Mouse (Mus musculus): Measurements from ENCODE around the gene Dnm3.

GRCm38 (mm10) chr1:162324412-162324811 lies 153.4 kb downstream of the Dnm3 start:
- TF ChIP-seq CTCF (IDR thresholded peaks at IDR 0.05; ENCODE audit: borderline replicate concordance, extremely low read depth, insufficient read depth, insufficient read length) (no peak), POLR2A (IDR thresholded peaks at IDR 0.05; ENCODE audit: borderline replicate concordance, extremely low read depth, insufficient read depth, insufficient read length, poor library complexity, severe bottlenecking) (no peak)
